Mouse (Mus musculus) CH12.LX (cell line): ENCODE measurements around the gene Cdc14b. TPM values are rescaled to one million over a fixed set of nuclear protein-coding genes. Genes with fewer than 3 reads are reported as not detected.
A peak's percentile ranks its signal among the peaks of the same experiment; 100 is the strongest.
"Not testable (repeated sequence)": the region's sequence is repeated elsewhere in the genome, so short reads cannot be mapped to it uniquely, and the experiment has no call there.

Source experiments
- DNase-seq: peaks from one replicate; pipeline ENCODE4 v3.0.0-alpha.2; 2013; ENCODE audit errors: extremely low read depth
- H3K27ac ChIP-seq: 2 replicates; pipeline ENCODE4 v1.5.1; 2012; ENCODE audit warnings: low read depth, mild to moderate bottlenecking, control low read depth, moderate library complexity; ENCODE audit not compliant: insufficient read depth
- H3K27me3 ChIP-seq: replicated peaks from 2 replicates; pipeline ENCODE3; 2012; ENCODE audit warnings: inconsistent platforms
- H3K36me3 ChIP-seq, 2 experiments: replicated peaks in 1 of 2; 2 replicates each; pipeline versions ENCODE3 to v1.6.1; 2012; ENCODE audit warnings: inconsistent platforms in 1 of 2, low read length in 1 of 2, mild to moderate bottlenecking in 1 of 2, mixed read lengths in 1 of 2, moderate library complexity in 1 of 2; ENCODE audit not compliant: control insufficient read depth in 1 of 2, insufficient read depth in 1 of 2
- H3K4me1 ChIP-seq, 2 experiments: 2 replicates each; pipeline ENCODE4 v1.6.1; 2012; ENCODE audit warnings: inconsistent platforms in 1 of 2, moderate library complexity in 1 of 2; ENCODE audit not compliant: insufficient read depth in 2 of 2, control insufficient read depth in 1 of 2
- H3K4me2 ChIP-seq: 2 replicates; pipeline ENCODE4 v1.6.1; 2012; ENCODE audit warnings: low read depth, mild to moderate bottlenecking, control low read depth; ENCODE audit not compliant: poor library complexity, insufficient read depth, severe bottlenecking
- H3K4me3 ChIP-seq, 3 experiments: fragments of 150-350 bp in 1 of 3; sonication (generic) in 1 of 3; replicated peaks in 1 of 3; 2 replicates each; pipeline versions ENCODE3 to v1.5.1; 2011 to 2012; ENCODE audit warnings: low read depth in 2 of 3, low read length in 2 of 3, mild to moderate bottlenecking in 2 of 3, moderate library complexity in 2 of 3, control low read depth in 1 of 3, improper control_type of control experiment in 1 of 3, inconsistent platforms in 1 of 3, mixed read lengths in 1 of 3; ENCODE audit not compliant: poor library complexity in 1 of 3
- H3K79me2 ChIP-seq: replicated peaks from 2 replicates; pipeline ENCODE4 v1.6.1; 2012; ENCODE audit warnings: mild to moderate bottlenecking, moderate library complexity; ENCODE audit not compliant: control insufficient read depth, poor library complexity, insufficient read depth, severe bottlenecking; ENCODE audit errors: extremely low read depth
- H3K9ac ChIP-seq: 2 replicates; pipeline ENCODE4 v1.6.1; 2012; ENCODE audit warnings: low read depth, mild to moderate bottlenecking, control low read depth, moderate library complexity; ENCODE audit not compliant: insufficient read depth
- H3K9me3 ChIP-seq: replicated peaks from 2 replicates; pipeline ENCODE3; 2012; ENCODE audit warnings: low read length, inconsistent platforms, mixed read lengths
- CHD2 ChIP-seq: IDR thresholded peaks from 2 replicates; pipeline ENCODE4 v1.6.1; 2011; ENCODE audit warnings: low read length, improper control_type of control experiment
- ELF1 ChIP-seq: IDR thresholded peaks from 2 replicates; pipeline ENCODE4 v1.6.1; 2014; ENCODE audit warnings: low read depth, mild to moderate bottlenecking, inconsistent platforms, low read length, improper control_type of control experiment
- EP300 ChIP-seq: IDR thresholded peaks from 2 replicates; pipeline ENCODE4 v1.6.1; 2011; ENCODE audit warnings: low read length, improper control_type of control experiment
- ETS1 ChIP-seq: conservative IDR thresholded peaks from 2 replicates; pipeline ENCODE4 v1.6.1; 2012; ENCODE audit warnings: low read depth, mild to moderate bottlenecking, inconsistent platforms, low read length, improper control_type of control experiment, moderate library complexity
- HCFC1 ChIP-seq: IDR thresholded peaks from 2 replicates; pipeline ENCODE4 v1.6.1; 2012; ENCODE audit warnings: low read depth, mild to moderate bottlenecking, inconsistent platforms, low read length, improper control_type of control experiment
- JUN ChIP-seq: IDR thresholded peaks from 2 replicates; pipeline ENCODE4 v1.6.1; 2011; ENCODE audit warnings: low read depth, mild to moderate bottlenecking, low read length, improper control_type of control experiment, moderate library complexity; ENCODE audit not compliant: insufficient read depth
- JUND ChIP-seq: conservative IDR thresholded peaks from 2 replicates; pipeline ENCODE4 v1.6.1; 2011; ENCODE audit warnings: low read depth, low read length, improper control_type of control experiment
- MAFK ChIP-seq: IDR thresholded peaks from 2 replicates; pipeline ENCODE4 v1.6.1; 2011; ENCODE audit warnings: low read length, improper control_type of control experiment; ENCODE audit not compliant: insufficient replicate concordance
- MAZ ChIP-seq: IDR thresholded peaks from 2 replicates; pipeline ENCODE4 v1.6.1; 2012; ENCODE audit warnings: low read depth, mild to moderate bottlenecking, inconsistent platforms, low read length, improper control_type of control experiment, moderate library complexity
- MYC ChIP-seq: IDR thresholded peaks from 2 replicates; pipeline ENCODE4 v1.6.1; 2011; ENCODE audit warnings: low read depth, mild to moderate bottlenecking, improper control_type of control experiment, low read length
- NELFE ChIP-seq: IDR thresholded peaks from 2 replicates; pipeline ENCODE4 v1.6.1; 2011; ENCODE audit warnings: low read depth, low read length, improper control_type of control experiment
- PAX5 ChIP-seq: IDR thresholded peaks from 2 replicates; pipeline ENCODE4 v1.6.1; 2012; ENCODE audit warnings: low read length, inconsistent platforms, mixed read lengths
- POLR2A ChIP-seq: IDR thresholded peaks from 2 replicates; pipeline ENCODE4 v1.6.1; 2011; ENCODE audit warnings: low read depth, mild to moderate bottlenecking, improper control_type of control experiment, low read length
- RAD21 ChIP-seq: IDR thresholded peaks from 2 replicates; pipeline ENCODE4 v1.6.1; 2011; ENCODE audit warnings: low read depth, mild to moderate bottlenecking, low read length, improper control_type of control experiment, moderate library complexity
- TBP ChIP-seq: conservative IDR thresholded peaks from 2 replicates; pipeline ENCODE4 v1.6.1; 2011; ENCODE audit warnings: low read depth, low read length, improper control_type of control experiment
- UBTF ChIP-seq: IDR thresholded peaks from 2 replicates; pipeline ENCODE4 v1.6.1; 2012; ENCODE audit warnings: low read depth, mild to moderate bottlenecking, inconsistent platforms, low read length, improper control_type of control experiment, moderate library complexity
- USF2 ChIP-seq: conservative IDR thresholded peaks from 2 replicates; pipeline ENCODE4 v1.6.1; 2011; ENCODE audit warnings: low read depth, low read length, improper control_type of control experiment
- ZMIZ1 ChIP-seq: IDR thresholded peaks from 2 replicates; pipeline ENCODE4 v1.6.1; 2012; ENCODE audit warnings: low read depth, mild to moderate bottlenecking, inconsistent platforms, low read length, improper control_type of control experiment
- ZNF384 ChIP-seq: IDR thresholded peaks from 2 replicates; pipeline ENCODE4 v1.6.1; 2012; ENCODE audit warnings: low read depth, low read length, improper control_type of control experiment, inconsistent platforms
- dilution Hi-C: fragments of 300-500 bp; cut with MboI; formaldehyde crosslinking; loops from 2 replicates; pipeline ENCODE4 v1.14.3; 2020; ENCODE audit warnings: low sequenced_read_pairs; ENCODE audit not compliant: extremely low pct_unique_long_range_greater_than_20kb, extremely low pct_ligation_motif_present
- in situ Hi-C: fragments of 300-500 bp; cut with MboI; formaldehyde crosslinking; loops from 3 replicates; pipeline ENCODE4 v1.14.3; 2019; ENCODE audit warnings: low sequenced_read_pairs, low pct_ligation_motif_present, low pct_unique_long_range_greater_than_20kb, mixed read lengths
- polyA plus RNA-seq: library from polyadenylated mRNA; unstranded; fragments of >175 nt; gene quantifications from 2 replicates; pipeline ENCODE4 v1.2.1, GENCODE M21; 2012; ENCODE audit warnings: low read depth; ENCODE audit not compliant: insufficient read length
- total RNA-seq, 2 experiments: library from RNA; depleted of rRNA; stranded (reverse); fragments of 300-350 nt in 1 of 2; fragments of >200 nt in 1 of 2; gene quantifications; 2 replicates each; pipeline ENCODE4 v1.2.3; 2012 to 2014

Gene Cdc14b
- total and polyA plus RNA-seq, 3 experiments: 2.7 to 5.5 (median 4.6) TPM

GRCm38 (mm10) chr13:64257010-64257813, 17.9 kb downstream of the Cdc14b start:
- TF ChIP-seq ELF1 (no peak), MYC (no peak), RAD21 (no peak), EP300 (no peak), USF2 (no peak), MAZ (no peak), JUND (no peak), TBP (no peak), MAFK (no peak), ETS1 (no peak), ZNF384 (no peak)
- no peaks in the 10 kb centered on the region for H3K79me2 ChIP-seq
- H3K36me3 ChIP-seq: peaks cover 0 to 5% of the 10 kb centered on the region in 2 experiments
- no peak for DNase-seq
- H3K27me3 ChIP-seq: no peaks in the 10 kb centered on the region
- dilution Hi-C loops (no loop called here), in situ Hi-C loops (no loop called here)
- no peaks in the 10 kb centered on the region for H3K9me3 ChIP-seq
- peaks cover 5 to 28% of the 10 kb centered on the region in 2 experiments; a peak in 3 of 4 replicates for H3K4me1 ChIP-seq
- H3K4me2 ChIP-seq: no peak overlapping the region
- H3K27ac ChIP-seq: no peak overlapping the region
- no peak overlapping the region for H3K9ac ChIP-seq
- H3K4me3 ChIP-seq: no peak overlapping the region

- in situ Hi-C loops, H3K4me3 ChIP-seq, dilution Hi-C loops, H3K9ac ChIP-seq, H3K79me2 ChIP-seq, H3K27me3 ChIP-seq, H3K36me3 ChIP-seq, H3K9me3 ChIP-seq, H3K27ac ChIP-seq, H3K4me2 ChIP-seq: not testable (repeated sequence)
- peak; percentile 70 for TF ChIP-seq ZNF384
- H3K4me1 ChIP-seq: peaks cover 9 to 46% of the 10 kb centered on the region in 2 experiments; a peak in 3 of 4 replicates
- DNase-seq: peak; percentile 39
These were observed 20.9 kb downstream of the Cdc14b start for GRCm38 (mm10) chr13:64254185-64254584.

GRCm38 (mm10) chr13:64253697-64254096, 21.4 kb downstream of the Cdc14b start:
- Histone ChIP-seq H3K4me2 (peak overlapping the region; percentile 11; the same call in 1 of the 2 replicates), H3K79me2 (no peaks in the 10 kb centered on the region), H3K36me3 (peaks cover 0 to 2% of the 10 kb centered on the region in 2 experiments), H3K4me1 (peaks cover 9 to 46% of the 10 kb centered on the region in 2 experiments; a peak in 3 of 4 replicates), H3K9ac (no peak overlapping the region; the same call in 1 of the 2 replicates), H3K4me3 (no peak overlapping the region), H3K27me3 (no peaks in the 10 kb centered on the region), H3K27ac (no peak overlapping the region), H3K9me3 (no peaks in the 10 kb centered on the region)
- dilution Hi-C loops: no loop called here
- DNase-seq: no peak
- in situ Hi-C loops: no loop called here
- TF ChIP-seq JUN: no peak
- no peak for TF ChIP-seq ZNF384
- no peak for TF ChIP-seq NELFE
- no peak for TF ChIP-seq HCFC1
- TF ChIP-seq ZMIZ1: no peak
- TF ChIP-seq MAZ: no peak
- TF ChIP-seq MYC: no peak
- no peak for TF ChIP-seq UBTF
- TF ChIP-seq POLR2A: no peak
- TF ChIP-seq CHD2: no peak
- no peak for TF ChIP-seq ELF1
- no peak for TF ChIP-seq MAFK
- no peak for TF ChIP-seq PAX5
